Mouse (Mus musculus) large intestine, adult 2 months (tissue): ENCODE measurements around the gene Wbp2. TPM values are rescaled to one million over a fixed set of nuclear protein-coding genes. Genes with fewer than 3 reads are reported as not detected.
A peak's percentile ranks its signal among the peaks of the same experiment; 100 is the strongest.
"Not testable (repeated sequence)": the region's sequence is repeated elsewhere in the genome, so short reads cannot be mapped to it uniquely, and the experiment has no call there.

Experiments used
- DNase-seq: peaks from one replicate; pipeline ENCODE4 v3.0.0-alpha.2; 2012; ENCODE audit warnings: low read depth, low spot score
- WGBS: fragments of 180-500 bp; shearing (Covaris S2); methylation state at CpG from one replicate; pipeline ENCODE4 v1.1.7; 2018; 5-methylcytosine and 5-hydroxymethylcytosine counted together
- polyA plus RNA-seq: library from polyadenylated mRNA; depleted of rRNA; stranded (reverse); fragments of >200 nt; gene quantifications from 2 replicates; pipeline ENCODE4 v1.2.3, GENCODE M21; 2012; rRNA removed

Gene Wbp2
- 166 and 197 TPM in 2 replicates for polyA plus RNA-seq

DNA sequence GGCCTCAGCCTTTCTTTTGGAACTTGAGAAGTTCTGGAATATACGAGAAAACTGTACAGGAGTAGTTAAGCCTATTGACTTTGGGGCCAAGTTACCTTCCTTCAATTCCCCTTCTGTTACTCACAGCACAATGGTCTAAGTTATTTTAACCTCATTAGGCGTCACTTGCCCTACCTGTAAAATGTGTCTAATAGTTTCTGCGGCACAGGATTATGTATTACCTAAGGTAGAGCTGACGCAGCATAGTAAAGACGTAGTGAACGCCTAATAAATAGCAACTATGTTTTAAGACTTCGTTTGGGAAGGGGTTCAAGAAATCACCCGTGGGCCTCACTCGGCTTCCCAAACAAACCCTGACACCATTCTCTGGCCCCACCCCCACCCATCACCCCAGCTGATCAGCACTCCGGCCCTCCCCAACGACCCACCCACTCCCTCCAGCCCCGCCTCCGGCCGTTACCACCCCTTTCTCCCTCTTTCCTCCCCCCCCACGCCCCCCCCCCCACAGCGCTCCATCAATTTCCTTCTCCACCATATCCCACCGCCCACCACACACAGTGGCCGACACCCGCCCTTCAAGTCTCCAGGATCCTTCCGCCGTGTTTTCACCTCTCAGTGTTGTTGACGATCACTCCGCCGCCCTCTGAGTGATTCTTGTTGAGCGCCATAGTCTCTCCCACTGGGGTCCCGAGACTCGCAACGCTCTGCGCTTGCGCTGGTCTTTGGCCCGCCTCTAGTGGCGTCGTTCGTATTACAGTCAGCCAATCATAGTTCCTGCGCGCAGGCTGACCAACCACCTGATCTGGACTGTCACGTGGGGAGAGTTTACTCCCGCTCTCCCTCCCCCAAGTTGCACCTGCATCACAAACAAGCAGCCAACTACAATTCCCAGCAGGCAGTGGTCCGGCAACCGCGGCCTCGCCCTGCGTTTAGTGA is at the start of gene Wbp2:
Gene Wbp2 (minus strand): TSS at position 738 of the 936 bp plus-strand sequence.
- 2% methylated on average over 39 of the region's 43 CpGs for WGBS
- peak; percentile 98 for DNase-seq

DNA sequence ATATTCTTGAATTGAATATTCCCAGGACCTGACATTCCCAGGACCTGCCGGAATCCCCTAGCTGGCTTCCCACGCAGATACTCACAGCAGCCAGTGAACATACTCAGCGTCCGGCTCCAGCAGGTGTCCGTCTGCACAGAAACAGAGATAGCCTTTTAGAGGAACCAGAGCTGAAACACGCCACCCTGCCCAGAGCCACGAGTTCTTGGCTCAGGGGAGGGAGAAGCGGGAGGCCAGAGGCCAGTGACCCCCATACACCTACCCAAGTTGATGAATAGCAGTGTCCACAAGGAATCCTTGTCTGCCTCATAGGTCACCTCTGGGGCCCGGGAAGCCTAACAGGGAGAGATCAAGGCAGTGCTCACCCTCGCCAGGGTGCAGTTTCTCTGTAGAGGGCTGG is 47.4 kb upstream of the Wbp2 start:
- DNase-seq = no peak
- 91% methylated on average over 10 of the region's 10 CpGs for WGBS

DNA sequence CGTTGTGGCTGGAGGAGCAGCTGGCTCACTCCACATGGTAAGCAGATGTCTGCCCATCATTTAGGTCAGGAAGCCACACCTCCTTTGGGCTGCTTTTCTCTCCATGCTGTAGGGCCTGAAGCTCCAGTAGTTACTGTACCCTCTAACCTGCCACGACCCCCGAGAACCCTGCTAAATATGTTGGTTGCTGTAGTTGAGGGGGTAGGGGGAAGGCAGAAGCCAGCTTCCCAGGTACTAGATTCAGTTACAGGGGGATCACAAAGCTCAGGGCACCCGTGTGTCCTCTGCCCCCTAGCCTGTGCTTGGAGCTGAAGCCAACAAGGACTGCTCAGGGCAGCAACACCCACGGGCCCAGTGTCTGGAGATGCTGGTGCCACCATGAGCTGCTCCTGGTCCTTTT is 46.7 kb upstream of the Wbp2 start:
- no peak for DNase-seq
- 70% methylated on average over 5 of the region's 5 CpGs for WGBS

DNA sequence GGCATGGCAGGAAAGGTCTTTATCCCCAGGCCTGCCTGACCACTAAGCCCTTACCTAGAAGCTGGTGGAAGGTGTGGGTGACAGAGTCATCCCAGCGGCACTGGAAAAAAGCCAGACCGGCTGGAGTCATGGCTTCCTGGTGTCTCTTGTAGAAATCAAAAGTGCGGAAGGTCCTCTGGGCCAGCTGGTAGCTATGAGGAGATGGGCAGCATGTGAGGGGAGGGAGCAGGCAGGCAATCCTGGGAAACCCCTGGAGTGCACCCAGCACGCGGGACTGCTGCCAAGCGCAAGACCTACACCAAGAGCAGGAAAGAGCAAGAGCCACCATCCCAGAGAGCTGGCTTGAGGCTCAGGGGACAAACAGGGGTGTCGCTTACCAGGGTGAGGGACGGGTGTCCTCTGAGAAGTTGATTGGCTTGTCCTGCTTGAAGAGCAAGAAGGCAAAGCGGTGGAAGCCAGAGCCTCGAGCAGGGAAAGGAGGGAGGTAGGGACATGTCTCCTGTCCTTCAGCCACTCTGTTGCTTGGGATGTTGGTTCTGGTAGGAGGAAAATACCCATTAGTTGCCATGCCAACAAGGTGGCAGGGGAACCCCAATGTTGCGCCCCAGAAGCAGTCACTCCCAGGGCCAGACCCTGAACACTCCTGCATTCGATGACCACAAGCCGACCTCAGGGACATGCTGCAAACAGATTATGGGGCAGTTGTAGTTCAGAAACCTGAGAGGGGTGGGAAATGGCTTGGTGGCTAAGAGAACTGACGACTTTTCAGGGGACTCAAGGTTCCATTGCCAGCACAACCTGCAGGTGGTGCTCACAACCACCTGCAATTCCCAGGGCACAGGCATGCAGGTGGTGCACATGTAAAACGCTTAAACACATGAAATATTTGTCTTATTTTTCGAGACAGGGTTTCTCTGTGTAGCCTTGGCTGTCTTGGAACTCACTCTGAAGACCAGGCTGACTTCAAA is 45.9 kb upstream of the Wbp2 start:
- WGBS = 74% methylated on average over 16 of the region's 16 CpGs

DNA sequence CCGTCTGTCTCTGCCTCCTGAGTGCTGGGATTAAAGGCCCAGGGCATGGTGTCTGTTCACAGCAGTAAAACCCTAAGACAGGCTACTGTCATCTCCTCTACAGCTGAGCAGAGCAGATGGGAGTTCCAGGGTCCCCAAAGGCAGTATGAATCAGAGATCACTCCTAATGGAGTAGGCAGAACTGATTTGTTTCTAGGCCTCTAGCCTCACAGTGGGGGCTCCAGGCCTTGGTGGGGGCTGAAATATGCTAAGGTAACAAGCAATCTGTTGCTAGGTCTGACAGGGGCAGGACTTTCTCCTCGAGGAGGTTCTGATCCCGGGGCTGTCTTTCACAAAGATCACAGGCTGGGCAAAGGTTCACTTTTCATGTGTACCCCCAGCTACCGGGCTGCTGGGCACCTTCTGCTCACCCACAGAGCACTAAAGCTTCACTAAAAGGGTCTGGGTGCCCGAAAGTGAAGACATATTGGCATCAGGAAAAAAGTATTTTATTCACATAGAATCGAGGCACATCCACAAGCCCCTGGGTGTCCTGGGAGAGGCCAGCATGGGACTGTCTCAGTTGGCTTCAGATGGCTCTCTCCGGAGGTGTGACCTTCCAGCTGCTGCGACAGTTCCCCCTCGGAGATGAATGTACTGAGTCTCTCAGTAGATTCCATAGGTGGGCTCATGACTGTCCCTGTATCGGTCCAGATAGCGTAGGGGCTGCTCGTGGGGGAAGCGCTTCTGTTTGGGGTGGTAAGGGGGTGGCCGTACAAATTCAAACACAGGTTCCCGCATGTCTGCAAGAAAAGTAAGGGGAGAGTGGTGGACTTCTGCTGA is 44.8 kb upstream of the Wbp2 start:
- 75% methylated on average over 15 of the region's 15 CpGs for WGBS
- no peak for DNase-seq

More for the DNA sequence above, 45.9 kb upstream of the Wbp2 start:
- DNase-seq = no peak

DNA sequence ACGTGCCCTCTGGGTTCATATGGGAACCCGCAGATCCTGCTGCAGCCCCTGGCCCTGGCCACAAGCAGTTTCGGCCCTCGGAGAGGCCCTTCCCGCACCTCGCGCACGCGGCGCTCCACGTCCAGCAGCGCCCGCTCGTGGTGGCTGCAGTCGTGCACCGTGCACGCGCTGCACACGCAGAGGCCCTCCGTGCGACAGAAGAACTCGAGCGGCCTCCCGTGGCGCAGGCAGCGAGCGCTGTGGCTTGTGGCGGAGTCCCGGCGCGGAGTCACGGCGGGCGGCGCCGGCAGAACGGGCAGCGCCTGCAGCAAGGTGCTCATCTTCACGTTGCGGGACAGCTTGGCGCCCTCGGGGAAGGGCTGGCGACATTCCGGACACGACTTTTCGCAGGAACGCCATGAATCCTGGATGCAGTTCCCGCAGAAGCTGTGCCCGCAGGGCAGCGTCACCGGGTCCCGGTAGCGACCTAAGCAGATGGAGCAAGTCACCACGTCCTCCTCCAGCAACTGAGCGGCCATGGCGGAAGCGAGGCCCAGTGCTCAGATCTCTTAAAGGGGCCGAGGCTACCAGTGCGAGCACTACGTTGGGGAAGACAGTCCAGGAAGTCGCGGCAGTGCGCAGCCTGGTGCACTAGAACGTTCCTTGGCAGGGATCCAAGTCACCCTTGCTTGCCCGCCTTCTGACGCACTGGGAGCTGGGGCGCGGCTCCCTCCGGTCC is 43.9 kb upstream of the Wbp2 start, which contains the start of gene Trim65:
Gene Trim65 (minus strand): TSS at position 641 of the 718 bp plus-strand sequence.
- DNase-seq = peak; percentile 65
- WGBS = under 1% methylated on average over 69 of the region's 69 CpGs

DNA sequence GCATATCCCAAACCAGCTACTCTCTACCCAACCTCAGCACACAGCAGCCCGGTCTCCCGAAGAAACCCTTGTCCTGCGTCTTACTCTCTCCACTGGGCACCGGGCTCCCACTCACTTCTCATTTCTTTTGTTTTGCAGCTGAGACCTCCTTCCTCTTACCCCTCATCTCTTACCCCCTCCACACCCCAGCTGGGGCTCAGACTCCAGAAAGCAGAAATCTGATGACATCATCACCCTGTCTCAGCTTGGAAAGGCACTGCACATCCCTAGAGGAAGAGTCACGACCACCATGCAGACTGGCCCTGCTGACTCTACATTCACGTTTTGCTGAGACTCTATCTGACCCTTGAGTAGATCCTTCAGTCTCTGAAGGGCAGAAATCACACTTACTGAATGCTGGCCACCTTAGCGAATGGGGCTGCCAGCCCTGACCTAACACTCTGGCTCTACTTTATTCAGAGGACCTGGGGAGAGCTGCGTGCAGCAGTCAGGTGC is 43.2 kb upstream of the Wbp2 start:
- DNase-seq = no peak
- 34% methylated on average over 8 of the region's 8 CpGs for WGBS

DNA sequence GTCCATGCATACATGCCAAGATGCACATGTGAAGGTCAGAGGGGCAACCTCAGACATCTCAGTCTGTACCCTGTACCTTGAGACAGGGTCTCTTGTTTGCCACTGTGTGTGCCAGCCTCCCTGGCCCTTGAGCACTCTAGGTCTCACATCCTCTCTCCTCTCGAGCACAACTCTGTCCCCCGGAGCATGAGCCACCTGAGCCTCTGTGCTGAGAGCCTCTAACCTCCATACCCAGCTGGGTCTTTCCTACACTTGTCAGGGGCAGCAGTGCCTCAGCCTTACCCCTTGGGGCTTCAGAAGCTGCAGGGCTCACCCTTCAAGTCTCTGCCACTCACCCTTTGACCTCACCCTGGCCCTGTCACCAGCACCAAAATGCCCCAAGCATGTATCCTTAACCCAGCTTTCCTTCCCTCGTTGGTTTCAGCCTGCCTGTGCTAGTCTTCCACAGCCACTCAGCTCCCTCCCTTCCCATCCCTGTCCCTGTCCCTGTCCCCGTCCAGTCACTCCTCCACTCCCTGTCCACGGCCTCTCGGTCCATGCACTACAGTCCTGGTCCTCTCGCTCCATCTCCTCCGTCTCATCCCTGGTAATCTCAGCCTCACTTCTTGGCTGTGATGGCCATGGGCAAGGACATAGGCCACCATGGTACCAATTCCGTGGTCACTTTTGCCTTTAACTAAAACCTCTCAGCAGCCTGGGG is 42.4 kb upstream of the Wbp2 start:
- WGBS = 84% methylated on average over 9 of the region's 9 CpGs
- DNase-seq = no peak

DNA sequence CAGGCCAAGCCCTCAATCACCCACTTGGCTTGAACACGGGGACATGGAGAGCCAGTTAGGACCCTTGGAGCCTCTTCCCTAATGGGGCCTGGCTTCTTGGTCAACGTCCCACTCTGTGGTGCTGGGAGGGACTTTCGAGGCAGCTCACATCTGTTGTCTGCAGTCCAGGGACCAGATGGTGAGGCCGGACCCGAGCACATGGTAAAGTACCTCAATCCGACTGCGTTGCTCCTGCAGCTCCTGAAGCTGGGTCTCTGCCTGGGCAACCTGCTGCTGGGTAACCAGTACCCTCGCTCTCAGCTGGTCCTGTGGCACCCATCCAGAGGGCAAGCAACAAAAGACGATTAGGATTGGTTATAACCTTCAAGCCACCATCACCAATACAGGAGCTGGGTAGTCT is 41.2 kb upstream of the Wbp2 start:
- DNase-seq = no peak
- 80% methylated on average over 9 of the region's 9 CpGs for WGBS

DNA sequence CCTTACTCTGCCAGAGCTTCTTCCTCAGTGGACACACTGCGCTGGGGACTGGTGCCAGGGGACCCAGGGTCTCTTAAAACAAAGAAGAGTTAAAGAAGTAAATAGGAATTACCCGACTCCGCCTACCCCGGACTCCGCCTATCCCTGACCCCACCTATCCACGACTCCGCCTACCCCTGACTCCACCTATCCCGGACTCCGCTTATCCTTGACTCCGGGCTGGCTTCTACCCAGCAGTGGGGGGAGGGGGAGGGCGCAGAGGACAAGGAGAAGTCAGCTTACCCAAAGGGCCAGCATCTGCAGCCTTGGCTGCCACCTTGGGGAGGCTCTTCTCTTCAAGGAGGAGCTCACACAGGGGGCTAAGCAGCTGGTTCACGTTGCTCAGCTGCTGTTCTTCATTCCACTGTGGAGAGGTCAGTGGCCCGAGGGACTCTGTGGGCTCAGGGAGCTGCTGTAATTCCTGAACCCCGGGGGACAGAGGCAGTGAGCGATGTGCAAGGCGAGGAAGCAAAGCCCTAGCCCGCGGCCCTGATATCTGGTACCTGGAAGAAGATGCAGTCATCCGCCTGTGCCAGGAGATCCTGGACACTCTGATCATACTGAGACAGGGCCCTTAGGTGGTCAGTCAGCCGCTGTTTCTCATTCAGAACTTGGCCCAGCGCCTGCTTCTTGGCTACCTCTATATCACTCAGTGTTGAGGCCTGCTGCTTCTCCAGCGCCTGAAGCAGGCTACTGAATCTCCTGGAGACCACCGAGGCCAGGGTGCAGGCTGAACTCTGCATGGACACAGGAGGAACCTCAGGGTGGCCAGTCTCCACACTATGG is 40.6 kb upstream of the Wbp2 start, which contains the start of gene Trim47:
Gene Trim47 (minus strand): TSS at position 55 of the 825 bp plus-strand sequence.
- DNase-seq = no peak
- WGBS = 54% methylated on average over 23 of the region's 23 CpGs

DNA sequence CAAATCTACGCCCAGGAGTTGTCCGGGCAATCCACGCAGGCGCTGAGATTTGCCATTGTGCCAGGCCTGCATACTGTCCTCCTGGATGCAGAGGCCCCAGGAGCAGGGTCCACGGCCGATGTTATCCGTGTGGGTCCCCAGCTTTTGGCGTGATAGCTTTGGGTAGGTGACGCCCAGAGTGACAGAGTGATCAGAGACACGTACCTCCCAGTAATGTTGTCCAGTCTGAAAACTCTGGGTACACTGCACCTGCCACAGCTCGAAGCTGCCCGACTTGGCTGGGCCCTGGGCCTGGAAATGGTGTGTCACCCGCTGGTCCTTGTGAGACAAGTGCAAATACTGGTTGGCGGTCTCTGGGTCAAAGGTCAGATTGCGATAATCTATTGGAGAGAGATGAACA is 39.5 kb upstream of the Wbp2 start:
- 97% methylated on average over 15 of the region's 15 CpGs for WGBS
- DNase-seq = no peak

DNA sequence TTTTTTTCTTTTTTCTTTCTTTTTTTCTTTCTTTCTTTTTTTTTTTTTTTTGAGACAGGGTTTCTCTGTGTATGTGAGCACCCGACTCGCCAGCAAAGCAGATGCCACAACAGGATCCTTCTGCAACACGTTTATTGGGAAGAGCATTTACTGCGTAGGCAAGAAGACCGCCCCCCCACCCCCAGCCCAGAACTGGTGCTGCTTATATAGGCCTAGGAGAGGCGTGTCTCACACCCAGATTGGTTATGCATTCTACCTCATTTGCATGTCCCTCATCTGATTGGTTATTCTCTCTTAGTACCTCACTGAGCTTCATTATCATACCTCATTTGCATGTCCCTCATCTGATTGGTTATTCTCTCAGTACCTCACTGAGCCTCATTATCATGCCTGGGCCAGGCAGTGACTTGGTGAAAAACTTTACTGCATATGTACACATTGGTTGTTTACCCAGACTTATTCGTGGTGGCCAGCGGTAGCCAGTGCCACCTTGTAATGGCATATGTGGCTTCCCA is 35.0 kb upstream of the Wbp2 start:
- not testable (repeated sequence) for DNase-seq
- 84% methylated on average over 8 of the region's 8 CpGs for WGBS

DNA sequence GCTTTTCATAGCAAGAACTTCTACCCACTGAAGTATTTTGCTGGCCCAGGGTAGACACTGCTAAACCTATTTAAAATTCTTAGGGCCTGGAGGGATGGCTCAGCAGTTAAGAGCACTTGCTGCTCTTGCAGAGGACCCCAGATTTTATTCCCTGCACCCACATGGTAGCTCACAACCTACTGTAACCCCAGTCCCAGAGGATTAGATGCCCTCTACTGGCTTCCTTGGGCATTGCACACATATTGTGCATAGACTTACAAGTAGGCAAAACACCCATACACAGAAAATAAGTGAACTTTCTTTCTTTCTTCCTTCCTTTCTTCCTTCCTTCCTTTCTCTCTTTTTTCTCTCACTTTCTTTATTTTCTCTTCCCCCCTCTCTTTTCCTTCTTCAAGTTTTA is 31.0 kb upstream of the Wbp2 start:
- no peak for DNase-seq

DNA sequence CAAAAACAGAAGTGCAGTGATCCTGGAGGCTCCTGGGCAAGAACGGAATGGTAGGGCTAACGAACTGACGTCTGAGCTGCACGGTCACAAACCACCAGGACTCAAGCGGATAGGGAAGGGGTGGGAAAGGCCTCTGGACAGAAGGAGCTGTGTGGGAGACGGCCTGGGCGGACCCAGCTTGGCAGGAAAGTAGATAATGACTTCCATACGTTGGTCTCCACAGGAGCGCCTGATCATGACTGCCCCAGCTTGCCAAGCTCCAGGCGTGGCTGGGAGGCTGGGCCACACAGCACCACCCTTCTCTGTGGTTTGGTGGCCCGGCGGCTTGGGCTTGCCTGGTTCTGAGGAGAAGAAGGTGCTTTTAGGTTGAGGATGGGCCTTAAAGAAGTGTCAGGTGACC is 30.4 kb upstream of the Wbp2 start:
- DNase-seq = no peak
- WGBS = 82% methylated on average over 12 of the region's 12 CpGs

DNA sequence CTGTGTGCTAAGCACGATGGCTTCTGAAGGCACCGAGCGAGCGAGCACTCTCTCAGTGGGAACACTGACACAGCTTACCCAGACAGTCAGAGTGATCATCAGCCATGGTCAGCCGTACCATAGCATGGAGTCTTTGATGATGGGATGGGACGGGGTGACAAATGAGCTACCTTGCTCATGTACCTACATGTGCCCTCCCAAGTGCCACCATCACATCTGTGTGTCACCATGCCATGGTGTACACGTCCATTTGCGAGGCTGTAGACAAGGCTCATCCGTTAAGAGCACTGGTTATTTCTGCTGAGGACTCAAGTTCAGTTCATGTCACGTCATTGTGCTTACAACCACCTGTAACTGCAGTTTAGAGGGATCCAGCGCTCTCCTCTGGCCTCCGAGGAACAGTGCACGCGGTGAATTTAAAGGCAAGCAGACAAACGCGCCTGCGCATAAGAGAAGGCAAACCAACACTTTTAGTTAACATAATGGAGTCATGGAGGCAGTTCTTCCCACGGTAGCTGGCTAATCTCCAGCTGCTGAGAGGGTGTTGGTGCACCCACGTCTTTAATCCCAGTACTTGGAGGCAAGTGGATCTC is 24.9 kb upstream of the Wbp2 start:
- no peak for DNase-seq
- 92% methylated on average over 19 of the region's 19 CpGs for WGBS

DNA sequence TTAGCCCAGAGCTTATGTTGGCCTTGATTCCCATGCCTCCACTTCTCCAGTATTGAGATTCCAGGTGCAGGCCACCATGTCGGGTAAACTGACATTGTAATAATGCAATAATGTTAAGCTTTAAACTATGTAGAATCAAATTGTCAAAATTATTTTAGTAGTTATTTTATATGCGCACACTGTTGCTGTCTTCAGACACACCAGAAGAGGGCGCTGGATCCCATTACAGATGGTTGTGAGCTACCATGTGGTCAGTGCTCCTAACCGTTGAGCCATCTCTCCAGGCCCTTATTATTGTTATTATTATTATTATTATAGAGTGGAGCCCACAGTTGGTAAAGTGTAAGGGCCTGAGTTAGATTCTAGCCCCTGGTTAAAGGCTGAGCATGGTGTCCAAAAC is 24.3 kb upstream of the Wbp2 start:
- WGBS = 86% methylated on average over 4 of the region's 4 CpGs
- no peak for DNase-seq

DNA sequence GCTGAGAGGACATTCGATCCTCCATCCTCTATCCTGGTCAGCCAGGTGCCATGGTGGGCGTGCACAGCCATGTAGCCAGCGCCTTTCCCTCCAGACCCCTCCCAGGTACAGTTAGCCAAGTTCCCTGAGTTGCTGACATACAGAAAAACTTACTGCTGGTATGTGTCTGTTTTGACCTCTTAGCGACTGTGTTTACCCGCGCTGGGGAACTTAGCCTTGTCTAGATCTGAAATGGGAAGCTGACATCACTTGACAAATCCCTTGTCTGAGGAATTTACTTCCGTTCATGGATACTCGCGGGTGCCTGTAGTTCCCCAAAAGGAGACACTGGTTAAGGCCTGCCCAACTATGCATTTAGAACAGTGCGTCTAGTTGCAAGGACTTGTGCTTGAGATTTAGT is 23.7 kb upstream of the Wbp2 start:
- WGBS = 41% methylated on average over 10 of the region's 10 CpGs
- no peak for DNase-seq
